Mouse (Mus musculus): Measurements from ENCODE around the gene Abcd2.

The Abcd2 gene

DNA sequence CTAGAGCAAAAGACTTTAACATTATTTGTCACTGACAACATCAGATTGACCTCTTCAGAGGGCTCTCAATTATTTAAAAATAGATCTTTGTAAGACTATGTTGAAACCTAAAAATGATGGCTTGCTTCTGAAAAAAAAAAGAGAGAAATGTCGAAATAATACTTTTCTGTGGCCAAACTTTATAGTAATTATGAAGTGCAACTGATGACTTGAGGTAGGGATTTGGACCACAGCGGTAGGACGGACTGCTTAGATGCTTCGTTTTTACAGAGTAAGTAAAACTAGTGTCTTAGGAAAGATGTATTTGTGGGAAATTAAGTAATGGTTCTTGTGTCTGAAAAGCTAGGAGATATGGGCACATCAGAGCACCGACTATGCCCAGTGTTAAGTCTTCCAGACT is 30.4 kb downstream of the Abcd2 start:
- no peak for DNase-seq (ENCODE audit: low spot score in 2 of 2)

- no peak for DNase-seq (ENCODE audit: low spot score in 2 of 2)
Measured at GRCm38 (mm10) chr15:91153311-91153710, 38.3 kb downstream of the Abcd2 start.

GRCm38 (mm10) chr15:91152592-91152991 is 39.0 kb downstream of the Abcd2 start:
- DNase-seq (ENCODE audit: low spot score in 2 of 2): no peak

DNA sequence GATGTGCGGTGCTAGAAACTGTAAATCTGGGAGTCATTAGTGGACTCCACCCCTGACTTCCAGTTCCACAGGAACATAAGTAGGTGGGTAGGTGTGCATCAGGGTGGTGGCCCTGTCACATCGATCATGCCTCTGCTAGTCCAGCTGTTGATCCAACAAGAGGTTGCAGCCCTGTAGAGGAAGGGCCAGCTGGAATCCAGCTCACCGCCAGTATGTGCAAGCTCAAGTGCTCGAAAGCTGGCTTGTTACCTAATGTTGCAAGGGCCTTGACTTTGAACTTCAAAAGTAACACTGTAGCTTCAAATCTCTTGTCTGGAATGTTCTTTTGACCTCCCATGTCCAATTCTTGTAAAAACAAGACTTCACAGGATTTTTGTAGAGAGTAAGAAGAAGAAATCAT is 67.0 kb downstream of the Abcd2 start:
- no peak for DNase-seq (ENCODE audit: low spot score in 2 of 2)

- DNase-seq (ENCODE audit: low spot score in 2 of 2): no peak
Measured at GRCm38 (mm10) chr15:91112555-91113209, 78.9 kb downstream of the Abcd2 start.

- DNase-seq (ENCODE audit: low spot score in 2 of 2): no peak
Measured at GRCm38 (mm10) chr15:91108102-91108659, 83.4 kb downstream of the Abcd2 start.

DNA sequence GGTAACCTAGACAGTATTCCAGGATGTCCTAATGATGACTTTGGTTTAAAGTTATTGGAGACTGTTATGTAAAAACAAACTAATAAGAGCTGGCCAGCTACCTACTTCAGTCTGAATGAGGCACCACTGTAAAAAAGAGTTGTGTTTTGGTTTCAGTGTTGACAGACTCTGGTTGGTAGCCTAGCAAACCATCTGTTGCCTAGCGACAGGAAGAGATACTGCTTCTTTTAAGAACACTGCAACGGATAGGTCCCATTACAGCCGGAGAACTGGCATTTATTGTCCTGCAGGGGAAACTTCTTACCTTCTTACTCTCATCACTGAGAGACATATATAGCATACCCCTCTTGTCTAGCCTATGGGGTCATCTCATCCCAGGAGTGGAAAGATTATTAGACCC is 86.7 kb downstream of the Abcd2 start:
- no peak for DNase-seq (ENCODE audit: low spot score in 2 of 2)

DNA sequence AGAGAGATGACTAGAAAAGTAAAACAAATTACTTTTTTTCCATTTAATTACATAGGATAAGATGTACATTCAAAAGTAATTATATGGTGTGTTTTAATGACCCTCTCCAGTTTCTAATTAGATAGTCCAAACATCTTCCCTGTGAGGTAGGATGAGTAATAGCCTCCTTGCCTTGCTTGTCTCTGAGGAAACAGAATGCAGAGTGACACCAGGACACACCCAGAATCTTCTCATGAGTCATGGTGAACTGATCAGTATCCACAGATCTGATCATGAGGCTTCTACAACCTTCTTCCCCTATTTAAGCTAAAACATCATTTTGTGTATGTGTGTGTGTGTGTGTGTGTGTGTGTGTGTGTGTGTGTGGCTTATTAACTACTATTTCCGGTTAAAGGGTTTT is 87.3 kb downstream of the Abcd2 start:
- DNase-seq (ENCODE audit: low spot score in 2 of 2): no peak

DNA sequence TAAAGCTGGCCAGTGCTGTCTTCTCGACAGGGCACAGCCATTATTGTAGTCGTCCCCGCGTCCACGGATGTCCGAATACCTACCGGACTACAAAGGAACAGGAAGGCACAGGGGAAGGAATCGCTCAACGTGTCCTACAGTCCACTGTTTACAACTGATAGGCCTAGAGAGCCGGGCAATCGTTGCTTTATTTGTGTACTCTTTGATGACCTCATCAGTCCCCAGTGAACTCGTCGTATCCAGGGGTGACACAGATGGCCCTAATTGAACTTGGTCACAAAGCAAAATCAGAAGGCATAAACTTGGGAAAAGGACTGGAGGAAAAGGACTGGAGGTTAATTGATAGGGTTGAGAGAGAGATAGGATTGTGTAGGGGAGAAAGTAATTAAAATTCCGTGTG is 87.8 kb downstream of the Abcd2 start:
- no peak for DNase-seq (ENCODE audit: low spot score in 2 of 2)

GRCm38 (mm10) chr15:91103305-91103704 is 88.3 kb downstream of the Abcd2 start:
- DNase-seq (ENCODE audit: low spot score in 2 of 2): no peak

GRCm38 (mm10) chr15:91096606-91097005 is 95.0 kb downstream of the Abcd2 start:
- DNase-seq (ENCODE audit: low spot score in 2 of 2): no peak
